Mouse (Mus musculus): ENCODE measurements around the gene Dagla.

DNA sequence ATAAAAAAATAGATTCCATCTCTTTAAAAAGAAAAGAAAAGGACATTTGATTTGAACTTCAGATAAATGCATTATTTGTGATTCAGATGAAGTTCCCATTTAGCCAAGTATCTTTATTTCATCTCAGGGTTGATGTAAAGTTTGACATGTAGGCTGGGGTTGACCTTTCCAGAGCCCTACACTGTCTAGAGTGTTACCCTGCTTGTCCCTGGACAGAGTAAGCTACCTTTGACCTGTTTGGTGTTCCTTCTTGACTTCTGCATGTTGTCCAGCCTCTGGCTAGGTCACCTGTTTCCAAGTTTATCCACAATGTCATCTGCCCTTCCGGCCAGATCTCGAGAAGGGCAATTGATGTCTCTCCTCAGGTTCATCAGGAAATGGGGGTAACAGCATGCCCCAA is 12.7 kb upstream of the Dagla start:
- TF ChIP-seq GATA1 (IDR thresholded peaks at IDR 0.05; ENCODE audit: borderline replicate concordance, low read length) (no peak), CTCF (IDR thresholded peaks at IDR 0.05; ENCODE audit: low read depth, low read length) (no peak), POLR2AphosphoS5 (IDR thresholded peaks at IDR 0.05; ENCODE audit: insufficient replicate concordance, low read depth, low read length) (no peak)

All from G1E (cell line).